Mouse (Mus musculus): ENCODE measurements at regions not wholly inside any gene's neighbourhood (a gene's known extent, or its start where the extent isn't known, plus 50 kb on each side); places are given as distances from the start of the nearest gene placed in this dataset.
"Not testable (repeated sequence)": the region's sequence is repeated elsewhere in the genome, so short reads cannot be mapped to it uniquely, and the experiment has no call there.

- no peaks in the 10 kb centered on the region for H3K9me3 ChIP-seq (ENCODE audit: low read length)
- WGBS (ENCODE audit: insufficient replicate concordance), result 56% methylated on average over 3 of the region's 3 CpGs
- no peaks in the 10 kb centered on the region for H3K27me3 ChIP-seq (ENCODE audit: insufficient read depth, low read length)
- H3K4me2 ChIP-seq (ENCODE audit: low read depth, low read length), result no peak overlapping the region
- H3K4me3 ChIP-seq (ENCODE audit: low read depth, low read length), result no peak overlapping the region
- H3K36me3 ChIP-seq (replicated peaks; ENCODE audit: insufficient read depth, low read length), result no peaks in the 10 kb centered on the region
- ATAC-seq, result no peak
- DNase-seq, result no peak
- H3K4me1 ChIP-seq (ENCODE audit: insufficient read depth), result no peaks in the 10 kb centered on the region
- no peak overlapping the region for H3K27ac ChIP-seq (ENCODE audit: low read depth)
- TF ChIP-seq EP300 (IDR thresholded peaks at IDR 0.05; ENCODE audit: low read depth), result no peak
- TF ChIP-seq CTCF (IDR thresholded peaks at IDR 0.05; ENCODE audit: low read depth), result no peak
- H3K9ac ChIP-seq (replicated peaks), result no peak overlapping the region
Measured at GRCm38 (mm10) chr12:107184426-107184825, 304.0 kb upstream of the 3110018I06Rik start.

GRCm38 (mm10) chr12:107186361-107186760 lies 302.1 kb upstream of the 3110018I06Rik start:
- TF ChIP-seq CTCF (IDR thresholded peaks at IDR 0.05; ENCODE audit: low read depth) (no peak), EP300 (IDR thresholded peaks at IDR 0.05; ENCODE audit: low read depth) (no peak)
- no peak overlapping the region for H3K9ac ChIP-seq (replicated peaks)
- H3K36me3 ChIP-seq (replicated peaks; ENCODE audit: insufficient read depth, low read length), result no peaks in the 10 kb centered on the region
- no peaks in the 10 kb centered on the region for H3K9me3 ChIP-seq (ENCODE audit: low read length)
- no peak overlapping the region for H3K4me3 ChIP-seq (ENCODE audit: low read depth, low read length)
- H3K27ac ChIP-seq (ENCODE audit: low read depth), result no peak overlapping the region
- H3K4me1 ChIP-seq (ENCODE audit: insufficient read depth), result no peaks in the 10 kb centered on the region
- no peak for DNase-seq
- H3K4me2 ChIP-seq (ENCODE audit: low read depth, low read length), result no peak overlapping the region
- H3K27me3 ChIP-seq (ENCODE audit: insufficient read depth, low read length), result no peaks in the 10 kb centered on the region
- ATAC-seq, result no peak
- 67% methylated on average over 6 of the region's 6 CpGs for WGBS (ENCODE audit: insufficient replicate concordance)

GRCm38 (mm10) chr12:107188055-107188454 lies 300.4 kb upstream of the 3110018I06Rik start:
- H3K27ac ChIP-seq (ENCODE audit: low read depth), result no peak overlapping the region
- no peak overlapping the region for H3K4me2 ChIP-seq (ENCODE audit: low read depth, low read length)
- ATAC-seq, result no peak

DNA sequence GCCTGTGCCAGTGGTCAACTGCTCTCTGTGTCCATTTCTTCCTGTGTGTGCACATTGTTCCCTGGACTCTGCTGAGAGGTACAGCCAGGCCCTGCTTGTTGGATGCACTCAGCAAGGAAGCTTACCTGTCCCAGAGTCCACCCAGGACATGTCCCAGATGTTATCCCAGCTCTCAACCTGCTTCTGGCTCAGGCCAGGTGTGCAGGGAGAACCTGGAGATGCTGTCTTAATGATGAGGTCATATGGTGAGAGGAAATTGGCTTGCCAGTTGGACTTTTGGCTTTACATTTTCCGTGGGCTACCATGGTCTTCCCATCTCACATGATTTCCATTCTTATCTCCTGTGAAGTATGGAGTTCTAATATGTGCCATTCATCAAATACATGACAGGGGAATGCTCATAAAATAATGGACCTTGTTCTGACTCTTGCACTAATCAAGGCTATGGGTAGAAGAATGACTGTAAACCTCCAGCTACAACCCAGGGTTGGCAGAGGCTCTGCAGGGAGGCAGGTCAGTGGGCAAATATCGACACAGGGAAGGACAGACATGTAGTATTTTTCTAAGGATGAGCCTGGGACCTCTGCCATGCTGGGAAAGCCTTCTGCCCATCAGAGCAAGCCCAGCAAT lies 289.9 kb upstream of the 3110018I06Rik start:
- Histone ChIP-seq H3K4me3 (ENCODE audit: low read depth, low read length) (no peak overlapping the region), H3K36me3 (replicated peaks; ENCODE audit: insufficient read depth, low read length) (no peaks in the 10 kb centered on the region), H3K27ac (ENCODE audit: low read depth) (no peak overlapping the region), H3K4me1 (ENCODE audit: insufficient read depth) (no peaks in the 10 kb centered on the region), H3K27me3 (ENCODE audit: insufficient read depth, low read length) (no peaks in the 10 kb centered on the region), H3K9ac (replicated peaks) (no peak overlapping the region), H3K4me2 (ENCODE audit: low read depth, low read length) (no peak overlapping the region), H3K9me3 (ENCODE audit: low read length) (no peaks in the 10 kb centered on the region)
- no peak for TF ChIP-seq EP300 (IDR thresholded peaks at IDR 0.05; ENCODE audit: low read depth)
- TF ChIP-seq CTCF (IDR thresholded peaks at IDR 0.05; ENCODE audit: low read depth), result no peak
- ATAC-seq, result no peak
- DNase-seq, result no peak
- 48% methylated on average over 2 of the region's 2 CpGs for WGBS (ENCODE audit: insufficient replicate concordance)

More at GRCm38 (mm10) chr12:107188055-107188454, 300.4 kb upstream of the 3110018I06Rik start:
- H3K4me3 ChIP-seq (ENCODE audit: low read depth, low read length), result no peak overlapping the region
- DNase-seq, result no peak
- TF ChIP-seq EP300 (IDR thresholded peaks at IDR 0.05; ENCODE audit: low read depth) (no peak), CTCF (IDR thresholded peaks at IDR 0.05; ENCODE audit: low read depth) (no peak)
- no peaks in the 10 kb centered on the region for H3K9me3 ChIP-seq (ENCODE audit: low read length)
- H3K27me3 ChIP-seq (ENCODE audit: insufficient read depth, low read length), result no peaks in the 10 kb centered on the region
- H3K4me1 ChIP-seq (ENCODE audit: insufficient read depth), result no peaks in the 10 kb centered on the region
- 61% methylated on average over 5 of the region's 5 CpGs for WGBS (ENCODE audit: insufficient replicate concordance)
- no peaks in the 10 kb centered on the region for H3K36me3 ChIP-seq (replicated peaks; ENCODE audit: insufficient read depth, low read length)
- no peak overlapping the region for H3K9ac ChIP-seq (replicated peaks)

DNA sequence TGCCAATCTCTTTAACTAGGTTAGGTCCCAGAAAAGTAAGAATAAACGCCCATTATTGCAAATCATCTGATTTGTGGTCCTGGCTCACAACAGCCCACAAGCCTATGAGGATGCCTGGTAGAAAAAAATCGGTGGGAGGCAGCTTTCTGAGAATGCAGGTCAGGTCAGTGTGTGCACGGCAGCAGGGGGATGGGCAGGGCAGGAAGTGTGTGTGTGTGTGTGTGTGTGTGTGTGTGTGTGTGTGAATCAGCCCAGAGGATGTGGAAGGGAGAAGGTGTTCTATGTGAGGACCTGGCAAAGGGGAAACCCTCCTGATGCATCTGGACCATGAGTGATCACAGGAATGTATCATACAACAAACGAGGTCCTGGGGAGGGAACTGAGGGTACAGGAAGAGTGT lies 287.5 kb upstream of the 3110018I06Rik start:
- no peaks in the 10 kb centered on the region for H3K9me3 ChIP-seq (ENCODE audit: low read length)
- TF ChIP-seq CTCF (IDR thresholded peaks at IDR 0.05; ENCODE audit: low read depth), result no peak
- no peak for TF ChIP-seq EP300 (IDR thresholded peaks at IDR 0.05; ENCODE audit: low read depth)
- WGBS (ENCODE audit: insufficient replicate concordance), result 48% methylated on average over 4 of the region's 4 CpGs
- H3K4me1 ChIP-seq (ENCODE audit: insufficient read depth), result no peaks in the 10 kb centered on the region
- H3K9ac ChIP-seq (replicated peaks), result no peak overlapping the region
- no peak overlapping the region for H3K27ac ChIP-seq (ENCODE audit: low read depth)
- DNase-seq (no peak), ATAC-seq (no peak)
- no peak overlapping the region for H3K4me3 ChIP-seq (ENCODE audit: low read depth, low read length)
- no peaks in the 10 kb centered on the region for H3K36me3 ChIP-seq (replicated peaks; ENCODE audit: insufficient read depth, low read length)
- no peak overlapping the region for H3K4me2 ChIP-seq (ENCODE audit: low read depth, low read length)
- no peaks in the 10 kb centered on the region for H3K27me3 ChIP-seq (ENCODE audit: insufficient read depth, low read length)

DNA sequence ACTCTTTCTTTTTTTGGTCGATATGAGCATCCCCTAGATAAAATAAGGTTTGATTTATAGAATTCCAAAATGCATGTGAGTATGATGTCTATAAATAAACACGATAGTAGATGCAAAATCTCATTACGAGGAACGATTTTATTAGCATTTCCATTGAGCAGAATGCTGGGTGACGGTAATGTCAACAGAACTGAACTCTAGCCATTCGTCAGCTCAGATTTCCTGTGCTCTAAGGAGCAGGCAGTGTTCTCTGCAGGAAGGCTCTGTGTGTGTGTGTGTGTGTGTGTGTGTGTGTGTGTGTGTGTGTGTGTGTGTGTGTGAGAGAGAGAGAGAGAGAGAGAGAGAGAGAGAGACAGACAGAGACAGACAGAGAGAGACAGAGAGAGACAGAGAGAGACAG lies 279.6 kb upstream of the 3110018I06Rik start:
- H3K9ac ChIP-seq (replicated peaks); ATAC-seq; DNase-seq; H3K4me1 ChIP-seq (ENCODE audit: insufficient read depth); H3K27me3 ChIP-seq (ENCODE audit: insufficient read depth, low read length); H3K27ac ChIP-seq (ENCODE audit: low read depth); H3K4me3 ChIP-seq (ENCODE audit: low read depth, low read length); H3K9me3 ChIP-seq (ENCODE audit: low read length); H3K4me2 ChIP-seq (ENCODE audit: low read depth, low read length); H3K36me3 ChIP-seq (replicated peaks; ENCODE audit: insufficient read depth, low read length): not testable (repeated sequence)
- 68% methylated on average over 6 of the region's 6 CpGs for WGBS (ENCODE audit: insufficient replicate concordance)

DNA sequence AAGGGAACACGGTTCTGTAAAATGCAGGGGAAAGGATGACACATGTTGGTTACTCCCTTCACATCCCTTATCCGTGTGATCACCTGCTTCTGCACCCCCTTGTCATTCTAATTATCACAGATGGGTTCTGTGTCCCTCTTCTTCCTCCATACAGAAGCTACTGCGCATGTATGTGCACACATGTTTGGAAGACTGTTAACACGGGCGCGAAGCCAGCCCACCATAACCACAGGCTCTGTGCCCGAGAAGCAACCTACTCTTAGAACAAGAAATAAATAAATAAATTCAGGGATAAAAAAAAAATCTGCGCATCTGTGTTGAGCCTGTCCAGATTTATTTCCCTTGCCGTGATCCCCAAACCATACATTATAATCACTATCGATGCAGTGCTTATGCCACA lies 275.6 kb upstream of the 3110018I06Rik start:
- no peaks in the 10 kb centered on the region for H3K36me3 ChIP-seq (replicated peaks; ENCODE audit: insufficient read depth, low read length)
- H3K27me3 ChIP-seq (ENCODE audit: insufficient read depth, low read length), result no peaks in the 10 kb centered on the region
- no peaks in the 10 kb centered on the region for H3K4me1 ChIP-seq (ENCODE audit: insufficient read depth)
- DNase-seq (no peak), ATAC-seq (no peak)
- WGBS (ENCODE audit: insufficient replicate concordance), result 83% methylated on average over 10 of the region's 10 CpGs
- no peak overlapping the region for H3K9ac ChIP-seq (replicated peaks)
- H3K27ac ChIP-seq (ENCODE audit: low read depth), result no peak overlapping the region
- no peaks in the 10 kb centered on the region for H3K9me3 ChIP-seq (ENCODE audit: low read length)
- H3K4me2 ChIP-seq (ENCODE audit: low read depth, low read length), result no peak overlapping the region
- no peak overlapping the region for H3K4me3 ChIP-seq (ENCODE audit: low read depth, low read length)
- no peak for TF ChIP-seq CTCF (IDR thresholded peaks at IDR 0.05; ENCODE audit: low read depth)
- no peak for TF ChIP-seq EP300 (IDR thresholded peaks at IDR 0.05; ENCODE audit: low read depth)

Measured in liver, postnatal 0 days (tissue).